Mouse (Mus musculus) CH12.LX (cell line): Measurements from ENCODE around the gene Neb.

ENCODE experiments used
- CHD1 ChIP-seq: IDR thresholded peaks from 2 replicates; pipeline ENCODE4 v1.6.1; 2012; ENCODE audit warnings: low read depth, low read length, improper control_type of control experiment, inconsistent platforms
- CTCF ChIP-seq, 2 experiments: IDR thresholded peaks in 1 of 2; conservative IDR thresholded peaks in 1 of 2; 2 replicates each; pipeline ENCODE4 v1.5.1; 2011 to 2012; ENCODE audit warnings: low read depth in 2 of 2, low read length in 2 of 2, improper control_type of control experiment in 1 of 2, inconsistent platforms in 1 of 2, mild to moderate bottlenecking in 1 of 2, moderate library complexity in 1 of 2
- HCFC1 ChIP-seq: IDR thresholded peaks from 2 replicates; pipeline ENCODE4 v1.6.1; 2012; ENCODE audit warnings: low read depth, mild to moderate bottlenecking, inconsistent platforms, low read length, improper control_type of control experiment
- KAT2A ChIP-seq: IDR thresholded peaks from 2 replicates; pipeline ENCODE4 v1.6.1; 2012; ENCODE audit warnings: low read length, improper control_type of control experiment, inconsistent platforms; ENCODE audit not compliant: insufficient replicate concordance
- MAFK ChIP-seq: IDR thresholded peaks from 2 replicates; pipeline ENCODE4 v1.6.1; 2011; ENCODE audit warnings: low read length, improper control_type of control experiment; ENCODE audit not compliant: insufficient replicate concordance
- MAZ ChIP-seq: IDR thresholded peaks from 2 replicates; pipeline ENCODE4 v1.6.1; 2012; ENCODE audit warnings: low read depth, mild to moderate bottlenecking, inconsistent platforms, low read length, improper control_type of control experiment, moderate library complexity
- MEF2A ChIP-seq: IDR thresholded peaks from 2 replicates; pipeline ENCODE4 v1.6.1; 2014; ENCODE audit warnings: low read depth, mild to moderate bottlenecking, inconsistent platforms, low read length, improper control_type of control experiment, borderline replicate concordance
- POLR2A ChIP-seq: IDR thresholded peaks from 2 replicates; pipeline ENCODE4 v1.6.1; 2011; ENCODE audit warnings: low read depth, mild to moderate bottlenecking, improper control_type of control experiment, low read length
- POLR2AphosphoS2 ChIP-seq: IDR thresholded peaks from 2 replicates; pipeline ENCODE4 v1.6.1; 2011; ENCODE audit warnings: low read depth, low read length, improper control_type of control experiment
- ZNF384 ChIP-seq: IDR thresholded peaks from 2 replicates; pipeline ENCODE4 v1.6.1; 2012; ENCODE audit warnings: low read depth, low read length, improper control_type of control experiment, inconsistent platforms

- TF ChIP-seq MEF2A (no peak), CTCF (conservative IDR thresholded peaks at IDR 0.05 in 1 of 2, IDR thresholded peaks at IDR 0.05 in 1 of 2; ENCODE audit: low read depth in 2 of 2, low read length in 2 of 2) (no peak), POLR2A (no peak), ZNF384 (no peak), KAT2A (no peak), MAZ (no peak), HCFC1 (no peak), CHD1 (no peak), MAFK (no peak), POLR2AphosphoS2 (no peak)
These were observed 129.9 kb downstream of the Neb start for GRCm38 (mm10) chr2:52248316-52248826.
